Mouse (Mus musculus) stomach, embryonic 14.5 days (tissue): ENCODE measurements around the gene Nup107. TPM values are rescaled to one million over a fixed set of nuclear protein-coding genes. Genes with fewer than 3 reads are reported as not detected.

Experiments
- ATAC-seq: fragments of 200-750 bp; cut with Nextera tagmentation; 2 replicates; pipeline ENCODE4 v1.8.0; 2017; ENCODE audit warnings: low read depth, moderate TSS enrichment; ENCODE audit not compliant: insufficient number of reproducible peaks, insufficient read depth, low FRiP score
- H3K27ac ChIP-seq: fragments of 300-500 bp; sonication (generic); 2 replicates; pipeline ENCODE4 v1.5.1; 2014; ENCODE audit warnings: mild to moderate bottlenecking, low read length, moderate library complexity, mixed read lengths
- H3K27me3 ChIP-seq: fragments of 300-500 bp; sonication (generic); 2 replicates; pipeline ENCODE4 v1.6.1; 2014; ENCODE audit warnings: low read length, control low read depth, mixed read lengths; ENCODE audit not compliant: control insufficient read depth, insufficient read depth
- H3K36me3 ChIP-seq: fragments of 300-500 bp; sonication (generic); 2 replicates; pipeline ENCODE4 v1.6.1; 2014; ENCODE audit warnings: mild to moderate bottlenecking, control low read depth, low read length, moderate library complexity, mixed read lengths; ENCODE audit not compliant: control insufficient read depth, insufficient read depth
- H3K4me1 ChIP-seq: fragments of 300-500 bp; sonication (generic); 2 replicates; pipeline ENCODE4 v1.6.1; 2014; ENCODE audit warnings: low read length, control low read depth, mixed read lengths; ENCODE audit not compliant: control insufficient read depth, insufficient read depth
- H3K4me2 ChIP-seq: fragments of 300-500 bp; sonication (generic); replicated peaks from 2 replicates; pipeline ENCODE4 v1.6.1; 2014; ENCODE audit warnings: low read depth, low read length, control low read depth
- H3K4me3 ChIP-seq: fragments of 300-500 bp; sonication (generic); 2 replicates; pipeline ENCODE4 v1.5.1; 2014; ENCODE audit warnings: low read depth, low read length, control low read depth
- H3K9ac ChIP-seq: fragments of 300-500 bp; sonication (generic); replicated peaks from 2 replicates; pipeline ENCODE4 v1.6.1; 2014; ENCODE audit warnings: low read depth, mild to moderate bottlenecking, control low read depth, low read length, moderate library complexity, mixed read lengths
- H3K9me3 ChIP-seq: fragments of 300-500 bp; sonication (generic); 2 replicates; pipeline ENCODE4 v1.6.1; 2016; ENCODE audit warnings: low read depth, low read length, control low read depth; ENCODE audit not compliant: control insufficient read depth
- WGBS: fragments of 180-500 bp; shearing (Covaris S2); extraction: QIAGEN DNeasy Blood & Tissue Kit; methylation state at CpG from one replicate; pipeline ENCODE4 v1.1.7; 2014; 5-methylcytosine and 5-hydroxymethylcytosine counted together
- polyA plus RNA-seq: library from polyadenylated mRNA; unstranded; fragments of >200 nt; fragmentation: Nextera tagmentation; extraction: Ambion mirVana; gene quantifications from 2 replicates; pipeline ENCODE4 v1.2.1, GENCODE M21; 2014

The Nup107 gene
- polyA plus RNA-seq, 1 experiment from 2014 or later: 61.7 TPM

DNA sequence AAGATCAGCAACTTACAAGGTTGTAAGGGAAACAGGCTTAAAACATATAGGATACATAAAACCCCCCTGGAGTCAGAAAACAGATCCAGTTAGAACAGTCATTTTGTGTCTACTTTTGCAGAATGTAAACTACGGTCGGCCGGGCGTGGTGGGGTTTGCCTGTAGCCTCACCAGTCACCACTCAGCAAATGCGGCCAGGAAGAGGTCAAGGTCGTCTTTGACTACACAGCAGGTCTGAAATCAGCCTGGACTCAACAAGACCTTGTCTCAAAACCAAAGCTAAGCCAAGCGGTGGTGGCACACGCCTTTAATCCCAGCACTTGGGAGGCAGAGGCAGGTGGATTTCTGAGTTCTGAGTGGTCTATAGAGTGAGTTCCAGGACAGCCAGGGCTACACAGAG lies 19.1 kb upstream of the Nup107 start:
- H3K27me3 ChIP-seq: no peaks in the 10 kb centered on the region
- ATAC-seq: no peak
- no peak overlapping the region for H3K4me2 ChIP-seq
- peaks cover 20% of the 10 kb centered on the region for H3K36me3 ChIP-seq
- 94% methylated on average over 8 of the region's 8 CpGs for WGBS
- no peak overlapping the region for H3K27ac ChIP-seq
- H3K4me1 ChIP-seq: no peaks in the 10 kb centered on the region
- H3K9me3 ChIP-seq: no peaks in the 10 kb centered on the region
- H3K9ac ChIP-seq: no peak overlapping the region
- no peak overlapping the region for H3K4me3 ChIP-seq

DNA sequence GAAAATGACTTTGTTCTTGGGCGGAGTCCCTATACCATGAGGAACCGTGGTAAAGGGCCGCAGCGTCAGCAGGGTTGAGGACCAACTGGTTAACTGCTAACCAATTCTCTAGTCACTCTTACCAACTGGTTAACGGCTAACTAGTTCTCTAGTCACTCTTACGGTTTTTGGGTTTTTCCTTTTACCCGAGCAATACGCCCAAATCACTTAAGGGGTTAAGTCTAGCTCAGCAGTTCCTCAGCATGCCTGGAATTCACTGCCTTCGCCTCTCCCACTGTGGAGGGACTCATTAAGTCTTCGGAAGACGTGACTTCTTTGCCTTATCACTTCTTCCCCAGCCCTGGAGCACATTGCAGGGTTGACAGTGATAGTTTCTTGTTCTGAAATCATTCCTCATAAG lies 18.0 kb upstream of the Nup107 start:
- H3K4me2 ChIP-seq: no peak overlapping the region
- no peak overlapping the region for H3K9ac ChIP-seq
- no peaks in the 10 kb centered on the region for H3K4me1 ChIP-seq
- peaks cover 11% of the 10 kb centered on the region for H3K36me3 ChIP-seq
- WGBS: 79% methylated on average over 11 of the region's 11 CpGs
- no peaks in the 10 kb centered on the region for H3K9me3 ChIP-seq
- no peaks in the 10 kb centered on the region for H3K27me3 ChIP-seq
- no peak for ATAC-seq
- H3K4me3 ChIP-seq: no peak overlapping the region
- no peak overlapping the region for H3K27ac ChIP-seq

DNA sequence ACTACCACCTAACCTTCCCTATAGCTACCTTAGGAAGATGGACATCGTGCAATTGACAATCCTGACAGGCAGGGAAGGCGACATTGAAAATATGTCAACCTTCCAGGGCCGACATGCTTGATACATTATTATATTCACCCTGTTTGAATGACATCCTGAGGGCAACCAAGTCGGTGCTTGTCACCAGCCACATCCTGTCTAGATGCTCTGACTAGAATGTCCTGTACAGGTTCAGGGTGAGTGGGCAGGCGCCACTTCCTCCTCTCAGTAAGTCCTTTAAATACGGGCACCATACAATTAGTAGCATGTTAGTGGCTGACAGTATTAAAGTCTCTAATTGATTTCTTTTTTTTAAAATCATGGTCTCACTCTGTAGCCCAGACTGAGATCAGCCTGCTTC lies 15.6 kb upstream of the Nup107 start:
- Histone ChIP-seq H3K27me3 (no peaks in the 10 kb centered on the region), H3K9ac (no peak overlapping the region), H3K4me2 (no peak overlapping the region), H3K4me3 (no peak overlapping the region), H3K9me3 (no peaks in the 10 kb centered on the region), H3K4me1 (no peaks in the 10 kb centered on the region), H3K27ac (no peak overlapping the region), H3K36me3 (peaks cover 2% of the 10 kb centered on the region; the same call in 1 of the 2 replicates)
- WGBS: 83% methylated on average over 6 of the region's 6 CpGs
- ATAC-seq: no peak

DNA sequence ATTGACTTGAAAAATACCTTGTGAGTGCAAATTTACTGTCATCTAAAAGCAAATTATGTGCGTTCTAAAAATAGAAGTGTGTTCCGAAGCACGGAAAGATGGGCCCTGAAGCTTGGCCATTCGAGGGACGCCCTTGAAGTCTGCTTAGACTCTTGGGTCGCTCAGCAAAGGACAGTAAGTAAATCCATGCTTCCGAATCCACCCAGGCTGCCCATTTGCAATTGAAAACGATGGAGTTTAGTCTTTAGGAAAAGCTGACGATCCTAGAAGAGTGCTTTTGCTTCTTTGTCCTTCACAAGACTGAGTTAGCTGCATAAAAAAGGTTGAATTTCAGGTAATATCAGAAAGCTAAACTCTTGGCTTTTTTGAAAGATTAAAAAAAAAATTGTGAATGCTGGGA lies 13.4 kb upstream of the Nup107 start:
- H3K9me3 ChIP-seq: no peaks in the 10 kb centered on the region
- WGBS: 62% methylated on average over 9 of the region's 9 CpGs
- no peak overlapping the region for H3K4me2 ChIP-seq
- H3K9ac ChIP-seq: no peak overlapping the region
- H3K27me3 ChIP-seq: no peaks in the 10 kb centered on the region
- no peak overlapping the region for H3K4me3 ChIP-seq
- H3K4me1 ChIP-seq: no peaks in the 10 kb centered on the region
- H3K27ac ChIP-seq: no peak overlapping the region
- ATAC-seq: no peak
- H3K36me3 ChIP-seq: no peaks in the 10 kb centered on the region

DNA sequence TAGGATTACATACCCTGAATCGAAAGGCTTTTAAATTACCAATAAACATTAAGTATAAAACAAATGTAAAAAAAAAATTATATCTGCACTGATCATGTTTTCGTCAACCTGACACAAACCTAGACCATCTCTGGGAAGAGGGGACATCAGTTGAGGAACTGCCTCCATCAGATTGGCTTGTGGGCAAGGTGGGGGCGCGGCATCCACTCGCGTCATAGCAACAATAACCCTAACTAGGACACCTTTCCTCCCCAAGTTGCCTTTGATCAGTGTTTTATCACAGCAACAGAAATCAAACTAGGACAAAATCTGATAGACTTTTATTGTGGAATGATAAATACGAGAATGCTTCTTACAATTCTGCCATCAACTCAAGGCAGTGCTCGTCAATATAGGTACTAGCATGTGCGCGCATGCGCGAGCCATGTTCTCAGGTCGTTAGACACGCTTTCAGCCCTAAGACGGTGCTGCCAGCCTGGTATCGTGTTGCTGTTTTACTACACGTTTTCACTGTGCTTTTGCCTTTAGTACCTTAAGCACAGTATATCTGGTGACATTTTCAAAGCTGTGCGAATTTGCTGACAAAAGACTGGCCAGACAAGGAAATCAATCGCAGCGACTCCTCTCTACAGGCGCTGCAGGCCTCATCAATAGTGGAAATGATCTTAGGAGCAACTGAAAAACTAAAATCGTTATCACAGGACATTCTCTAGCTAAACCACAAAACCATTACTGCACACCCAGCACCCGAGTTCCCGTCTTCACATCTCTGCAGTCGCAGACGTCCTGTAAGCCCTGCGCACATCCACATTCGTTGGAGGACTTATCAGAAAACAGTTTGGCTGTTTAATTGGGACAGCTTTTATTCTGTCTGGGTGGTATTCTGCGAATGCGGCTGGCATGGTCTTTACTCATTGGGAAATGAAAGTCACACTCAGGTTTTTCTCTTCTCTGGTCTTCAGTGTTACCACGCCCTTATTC lies 11.7 kb upstream of the Nup107 start:
- Histone ChIP-seq H3K4me3 (no peak overlapping the region), H3K9me3 (no peaks in the 10 kb centered on the region), H3K27me3 (no peaks in the 10 kb centered on the region), H3K36me3 (no peaks in the 10 kb centered on the region), H3K4me2 (no peak overlapping the region), H3K27ac (no peak overlapping the region), H3K4me1 (peaks cover 5% of the 10 kb centered on the region; the same call in 1 of the 2 replicates), H3K9ac (no peak overlapping the region)
- no peak for ATAC-seq
- WGBS: 88% methylated on average over 31 of the region's 31 CpGs

DNA sequence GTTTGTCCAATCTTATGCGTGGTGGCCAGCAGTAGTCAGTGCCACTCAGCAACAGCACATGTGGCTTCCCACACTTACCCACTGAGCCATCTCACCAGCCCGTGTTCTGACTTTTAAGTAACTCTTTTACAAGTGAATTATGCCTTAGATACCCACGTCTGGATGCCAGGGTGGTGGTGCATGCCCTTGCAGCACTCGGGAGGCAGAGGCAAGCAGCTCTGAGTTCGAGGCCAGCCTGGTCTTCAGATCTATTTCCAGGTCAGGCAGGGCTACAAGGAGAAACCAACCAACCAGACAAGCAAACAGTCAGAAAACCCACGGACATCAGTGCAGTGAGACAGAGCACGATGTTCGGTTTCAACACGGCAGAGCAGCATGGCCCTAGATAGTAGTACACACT lies 9.4 kb upstream of the Nup107 start:
- Histone ChIP-seq H3K4me1 (peaks cover 5% of the 10 kb centered on the region; the same call in 1 of the 2 replicates), H3K4me2 (no peak overlapping the region), H3K36me3 (no peaks in the 10 kb centered on the region), H3K27me3 (no peaks in the 10 kb centered on the region), H3K4me3 (no peak overlapping the region), H3K27ac (no peak overlapping the region), H3K9ac (no peak overlapping the region), H3K9me3 (no peaks in the 10 kb centered on the region)
- WGBS: 93% methylated on average over 9 of the region's 9 CpGs
- ATAC-seq: no peak

DNA sequence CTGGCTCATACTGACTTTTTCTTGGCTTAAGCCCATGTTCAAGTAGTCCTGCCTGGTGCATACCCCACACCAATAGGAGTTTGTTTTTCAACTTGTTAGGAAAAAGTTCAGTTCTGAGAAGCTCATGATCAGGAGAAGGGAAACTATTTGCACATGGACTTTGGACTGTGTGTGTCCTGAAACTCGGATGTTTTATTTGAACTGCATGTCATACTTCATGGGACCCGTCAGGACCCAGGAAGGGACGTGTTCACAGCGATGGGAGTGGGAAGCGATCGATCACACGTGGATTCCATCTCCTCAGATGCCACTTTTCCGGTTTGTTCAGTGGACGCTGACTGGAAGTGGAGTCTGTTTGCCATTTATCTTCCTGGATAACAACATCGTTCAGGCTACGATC lies 7.3 kb upstream of the Nup107 start:
- WGBS: 64% methylated on average over 11 of the region's 11 CpGs
- Histone ChIP-seq H3K4me2 (no peak overlapping the region), H3K4me1 (peaks cover 5% of the 10 kb centered on the region; the same call in 1 of the 2 replicates), H3K9me3 (no peaks in the 10 kb centered on the region), H3K36me3 (no peaks in the 10 kb centered on the region), H3K4me3 (no peak overlapping the region), H3K9ac (no peak overlapping the region), H3K27ac (no peak overlapping the region), H3K27me3 (no peaks in the 10 kb centered on the region)
- ATAC-seq: no peak

DNA sequence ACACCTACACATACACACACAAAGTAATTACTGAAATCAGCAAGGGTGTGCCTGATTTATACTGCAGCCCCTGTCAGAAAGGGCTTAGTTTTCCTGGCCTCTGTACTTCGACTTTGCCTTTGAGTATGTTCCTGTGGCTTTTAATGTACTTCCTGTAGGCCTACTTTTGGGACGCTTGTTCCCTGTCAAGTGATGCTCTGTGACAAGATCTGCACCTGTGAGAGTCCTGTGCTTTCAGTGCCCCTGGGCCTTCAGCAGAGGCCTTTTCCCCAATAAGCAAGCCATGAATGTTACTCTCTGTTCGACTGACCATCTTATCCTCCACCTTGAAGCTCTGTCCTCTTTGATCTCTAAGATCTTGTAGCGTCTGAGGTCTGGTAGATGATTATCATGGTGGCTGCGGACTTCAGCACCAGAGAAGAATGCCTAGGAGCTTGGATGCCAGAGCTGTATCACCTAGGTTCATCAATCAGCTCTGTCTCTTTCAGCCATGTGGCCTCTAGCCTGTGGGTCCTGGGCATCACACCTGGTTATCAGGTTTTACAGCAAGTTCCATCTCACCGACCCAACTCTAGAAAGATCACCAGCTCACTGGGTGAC lies 6.0 kb upstream of the Nup107 start:
- Histone ChIP-seq H3K4me3 (no peak overlapping the region), H3K4me2 (no peak overlapping the region), H3K9me3 (no peaks in the 10 kb centered on the region), H3K27ac (no peak overlapping the region), H3K4me1 (peaks cover 5% of the 10 kb centered on the region; the same call in 1 of the 2 replicates), H3K9ac (no peak overlapping the region), H3K27me3 (no peaks in the 10 kb centered on the region), H3K36me3 (no peaks in the 10 kb centered on the region)
- WGBS: 69% methylated on average over 6 of the region's 6 CpGs
- no peak for ATAC-seq
